Mouse (Mus musculus) megakaryocyte-erythroid progenitor cell, adult 5-6 weeks (primary cell): ENCODE data around the gene B3gnt2. TPM values are rescaled to one million over a fixed set of nuclear protein-coding genes. Genes with fewer than 3 reads are reported as not detected.
"Not testable (repeated sequence)": the region's sequence is repeated elsewhere in the genome, so short reads cannot be mapped to it uniquely, and the experiment has no call there.

ENCODE experiments used
- ATAC-seq: replicated peaks from 2 replicates; pipeline ENCODE4 v1.8.0; 2016; ENCODE audit warnings: mild to moderate bottlenecking, inconsistent platforms; ENCODE audit not compliant: severe bottlenecking, poor library complexity, low FRiP score, low TSS enrichment
- total RNA-seq, 2 experiments: library from RNA; stranded (forward) in 1 of 2; stranded (reverse) in 1 of 2; fragments of 200-1000, 215-1000 nt in 1 of 2; fragments of >200 nt in 1 of 2; fragmentation: Nextera tagmentation in 1 of 2; gene quantifications; 2 replicates each; pipeline ENCODE4 v1.2.3; 2014 to 2017

The B3gnt2 gene
- total RNA-seq, 2 experiments from 2014 or later: 21.1 to 24.3 TPM

DNA sequence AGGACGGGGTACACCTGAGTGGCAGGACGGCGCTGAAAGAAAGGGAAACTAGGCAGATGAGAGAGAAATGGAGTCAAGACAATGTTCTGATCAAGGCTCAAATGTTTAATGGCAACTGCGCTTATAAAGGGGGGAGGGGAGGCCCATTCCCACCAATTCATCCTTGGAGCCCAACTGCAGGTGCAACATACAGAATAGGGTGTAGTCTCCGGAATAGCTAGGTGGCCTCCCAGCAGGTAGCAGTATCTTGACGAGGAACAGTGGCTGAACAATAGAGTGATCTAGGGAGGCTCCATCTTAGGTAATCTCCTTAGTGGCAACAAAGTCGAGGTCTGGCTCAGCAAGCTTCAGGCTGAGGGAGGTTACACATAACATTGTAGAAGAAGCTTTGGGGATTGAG lies 113.4 kb downstream of the B3gnt2 start:
- ATAC-seq: no peak

DNA sequence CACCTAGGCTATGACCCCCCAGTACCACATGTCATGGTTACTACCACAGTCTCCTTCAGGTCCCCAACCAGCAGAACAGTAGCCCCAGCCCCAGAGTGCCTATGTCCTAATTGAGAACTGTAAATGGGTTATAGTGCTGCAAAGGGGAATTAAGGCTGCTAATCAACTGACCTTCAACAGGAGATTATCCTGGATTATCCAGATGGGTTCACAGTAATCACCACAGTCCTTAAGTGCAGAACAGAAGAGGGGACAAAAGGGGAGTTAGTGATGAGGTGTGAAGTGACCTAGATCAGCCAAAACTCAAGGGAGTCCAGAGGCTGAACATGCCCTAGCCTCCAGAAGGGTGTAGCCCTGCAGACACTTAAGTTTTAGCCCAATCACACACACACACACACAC lies 115.4 kb downstream of the B3gnt2 start:
- ATAC-seq: no peak

DNA sequence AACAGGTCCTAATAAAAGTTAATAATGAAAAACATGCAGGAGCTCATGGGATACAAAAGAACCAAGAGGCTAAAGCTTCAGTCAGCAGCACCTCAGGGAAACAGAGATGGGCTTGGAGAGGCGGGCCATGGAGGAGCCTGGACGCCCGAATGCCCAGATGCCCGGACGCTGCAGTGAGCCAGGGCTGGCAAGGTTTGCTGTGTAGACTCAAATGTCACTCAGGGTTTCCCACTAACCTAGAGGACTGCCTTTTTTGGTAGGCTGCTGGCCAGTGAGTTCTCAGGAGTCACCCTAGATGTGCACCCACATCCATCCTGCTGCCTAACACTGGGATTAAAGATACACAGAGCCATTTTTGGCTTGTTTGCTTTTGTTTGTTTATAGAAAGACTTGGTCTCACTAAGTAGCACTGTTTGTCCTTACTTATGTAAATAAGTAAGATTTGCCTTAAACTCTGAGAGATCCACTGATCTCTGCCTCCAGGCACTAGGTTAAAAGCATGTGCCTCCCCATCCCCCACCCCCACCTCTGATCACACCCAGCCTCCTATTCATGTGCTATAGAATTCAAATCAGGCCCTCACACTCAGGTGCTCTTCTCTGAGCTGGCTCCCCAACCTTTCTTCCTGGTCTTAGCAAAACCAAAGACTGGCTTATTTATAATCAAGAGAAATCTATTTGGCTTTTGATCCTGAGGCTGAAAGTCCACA lies 117.0 kb downstream of the B3gnt2 start:
- ATAC-seq: no peak

DNA sequence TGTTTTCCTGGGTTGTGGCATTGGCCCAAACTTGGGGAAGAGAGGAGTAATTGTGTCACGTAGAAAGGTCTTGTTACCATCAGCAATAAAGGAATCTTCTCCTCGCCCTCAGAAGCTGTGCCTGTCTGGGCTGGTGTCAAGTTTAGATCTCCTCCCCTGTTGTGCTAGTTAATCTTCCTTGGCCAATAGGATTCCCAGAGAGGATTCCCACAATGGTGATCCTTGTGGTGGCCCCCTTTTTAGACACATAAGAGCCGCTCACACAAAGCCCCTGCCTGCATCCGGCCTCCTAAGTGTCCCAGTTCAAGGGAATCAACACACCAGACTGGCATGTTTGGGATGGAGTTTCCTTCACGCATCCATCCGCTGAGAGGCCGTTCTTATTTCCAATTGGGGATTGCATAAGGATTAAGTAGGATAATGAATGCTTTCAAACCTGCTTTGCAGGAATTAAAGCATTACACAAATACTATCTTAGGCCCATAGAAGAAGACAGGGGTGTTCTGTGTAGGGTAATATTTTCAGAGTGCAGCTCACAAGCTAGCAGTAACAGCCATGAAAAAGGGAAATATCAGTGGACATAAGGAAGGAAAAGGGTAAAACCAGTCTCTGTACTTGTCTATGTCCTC lies 118.6 kb downstream of the B3gnt2 start:
- ATAC-seq: no peak

DNA sequence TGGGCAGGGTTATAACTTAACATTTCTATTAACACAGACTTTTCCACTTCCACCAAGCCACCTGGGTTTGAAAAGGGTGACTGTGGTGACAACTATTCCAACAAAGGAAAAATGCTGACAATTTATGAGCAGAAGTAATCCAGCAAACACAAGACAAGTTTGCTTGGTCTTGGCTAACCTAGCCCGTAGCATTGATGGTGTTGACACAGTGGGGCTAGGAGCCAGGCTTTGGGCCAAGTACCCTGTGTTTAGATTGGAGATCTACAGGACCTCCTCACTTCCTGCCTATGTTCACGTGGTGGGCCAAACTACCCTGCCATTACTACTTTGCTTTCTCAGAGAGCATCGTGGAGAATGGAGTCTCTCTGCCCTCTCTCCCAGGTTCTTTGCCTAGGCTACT lies 119.3 kb downstream of the B3gnt2 start:
- ATAC-seq: no peak

DNA sequence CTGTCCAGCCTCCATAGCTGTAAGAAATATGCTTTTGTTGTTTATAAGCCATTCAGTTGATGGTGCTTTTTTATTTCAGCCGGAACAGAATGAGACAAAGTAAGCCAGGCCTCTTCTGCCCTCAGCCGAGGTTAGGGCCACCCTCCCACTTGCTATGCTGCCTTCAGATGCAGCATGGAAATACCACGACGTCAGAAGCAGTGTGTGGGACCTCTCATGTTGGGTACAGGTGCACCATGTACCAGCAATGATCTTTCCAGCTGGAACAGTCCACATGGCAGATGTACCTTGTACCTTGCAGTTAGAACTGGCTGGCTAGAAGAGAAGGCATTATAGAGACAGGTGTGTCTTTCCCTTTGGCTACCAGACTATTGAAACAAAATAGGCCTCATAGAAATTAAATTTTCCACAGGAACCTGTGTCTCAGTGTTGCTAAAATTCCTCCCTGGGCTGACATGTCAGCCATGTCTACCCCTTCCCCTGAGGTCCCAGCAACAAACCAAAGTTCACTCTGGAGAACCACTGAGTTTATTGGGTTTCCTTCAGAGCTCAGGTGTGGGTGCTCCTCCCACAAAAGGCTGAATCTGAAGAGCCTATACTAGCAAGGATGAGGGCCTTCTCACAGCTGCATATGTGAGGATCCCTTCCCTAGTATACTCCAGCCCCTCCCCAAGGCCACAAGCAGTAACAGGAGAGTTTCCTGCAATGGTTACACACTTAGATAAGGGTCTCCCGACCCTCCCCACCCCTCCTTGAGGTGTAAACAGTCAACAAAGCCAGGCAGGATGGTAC lies 121.1 kb downstream of the B3gnt2 start:
- ATAC-seq: no peak

DNA sequence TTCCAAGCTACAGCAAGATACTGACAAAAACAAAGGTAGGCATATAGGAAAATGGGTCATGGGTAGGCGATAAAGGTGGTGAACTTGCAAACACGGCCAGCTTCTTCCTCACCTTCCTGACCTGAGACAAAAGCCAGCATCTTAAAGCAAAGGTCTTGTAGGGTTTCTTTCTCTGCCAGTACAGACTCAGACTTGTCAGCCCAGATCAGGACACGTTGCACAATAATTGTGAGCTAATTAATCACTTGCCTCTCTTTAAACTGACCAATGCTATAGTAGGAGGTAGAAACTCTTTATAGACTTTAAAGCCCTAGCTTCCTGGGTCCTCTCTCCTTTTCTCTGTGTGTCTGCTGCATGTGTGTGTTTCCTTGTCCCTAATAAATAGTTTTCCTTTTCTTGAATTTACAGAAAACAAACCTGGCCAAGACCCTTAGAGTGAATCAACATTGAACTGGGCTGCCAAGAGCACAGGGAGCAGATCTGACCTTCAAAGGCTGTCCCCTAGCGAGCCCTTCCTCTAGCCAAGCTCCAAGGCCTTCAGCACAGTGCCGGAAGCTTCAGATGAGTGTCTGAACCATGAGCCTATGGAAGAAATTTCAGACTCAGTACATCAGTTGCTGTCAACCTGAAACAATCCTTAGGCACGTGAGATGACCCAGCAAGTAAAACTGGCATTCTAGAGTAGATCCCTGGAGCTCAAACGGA lies 124.1 kb downstream of the B3gnt2 start:
- no peak for ATAC-seq

DNA sequence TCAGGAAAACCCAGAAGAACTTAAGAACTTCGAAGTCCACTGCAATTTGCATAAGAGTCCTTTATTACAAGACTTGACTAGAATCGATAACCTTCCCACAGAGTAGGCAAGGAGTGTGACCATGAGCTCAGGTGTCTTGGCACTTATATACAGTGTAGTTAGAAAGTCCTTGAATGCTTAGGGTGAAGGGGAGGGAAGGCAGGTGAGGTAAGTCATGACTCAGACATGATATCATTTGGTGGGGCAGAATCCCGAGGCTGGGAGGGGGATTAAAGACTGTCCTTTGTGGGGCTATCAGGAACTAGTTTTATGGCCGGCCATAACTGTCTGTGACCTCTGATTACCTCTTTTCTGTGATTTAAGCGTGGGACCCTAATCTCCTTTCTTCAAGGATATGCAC lies 125.6 kb downstream of the B3gnt2 start:
- ATAC-seq: not testable (repeated sequence)

DNA sequence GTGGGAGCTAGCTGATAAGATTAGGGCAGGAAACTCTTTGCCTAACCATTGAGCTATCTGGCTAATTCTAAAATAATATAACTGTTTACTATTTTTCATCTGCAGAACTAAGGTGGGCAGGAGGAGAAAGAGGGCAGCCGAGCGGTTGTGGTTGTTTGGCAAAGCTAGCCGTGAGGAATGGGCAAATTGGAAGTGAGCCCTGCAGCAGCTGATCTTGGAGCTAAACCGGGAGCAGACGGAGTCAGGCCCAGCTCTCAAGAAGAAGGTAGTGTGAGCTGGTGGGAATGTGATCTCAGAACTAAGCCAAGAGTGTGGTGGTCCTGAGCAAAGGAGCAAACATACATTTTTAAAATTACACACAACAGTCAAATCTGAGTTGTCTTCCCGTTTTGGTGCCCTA lies 126.8 kb downstream of the B3gnt2 start:
- no peak for ATAC-seq

DNA sequence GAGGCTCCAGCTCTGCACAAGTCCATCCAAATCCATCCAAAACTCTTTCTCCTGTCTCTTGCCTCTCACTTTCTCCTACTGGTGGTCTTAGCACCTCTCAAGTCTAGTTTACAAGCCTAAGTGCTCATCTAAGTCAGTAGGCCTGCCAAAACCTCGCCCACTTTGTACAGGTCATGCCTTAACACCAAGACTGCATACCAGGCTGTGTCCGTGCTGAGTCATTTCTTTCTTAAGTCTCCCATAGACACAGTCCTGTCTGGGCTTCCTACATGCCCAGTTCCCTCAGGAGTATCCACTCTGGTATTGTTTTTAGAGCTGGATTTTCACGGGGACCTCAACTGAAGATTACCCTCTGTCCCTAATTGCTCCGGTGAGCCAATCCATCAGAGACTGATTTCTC lies 127.9 kb downstream of the B3gnt2 start:
- ATAC-seq: no peak

DNA sequence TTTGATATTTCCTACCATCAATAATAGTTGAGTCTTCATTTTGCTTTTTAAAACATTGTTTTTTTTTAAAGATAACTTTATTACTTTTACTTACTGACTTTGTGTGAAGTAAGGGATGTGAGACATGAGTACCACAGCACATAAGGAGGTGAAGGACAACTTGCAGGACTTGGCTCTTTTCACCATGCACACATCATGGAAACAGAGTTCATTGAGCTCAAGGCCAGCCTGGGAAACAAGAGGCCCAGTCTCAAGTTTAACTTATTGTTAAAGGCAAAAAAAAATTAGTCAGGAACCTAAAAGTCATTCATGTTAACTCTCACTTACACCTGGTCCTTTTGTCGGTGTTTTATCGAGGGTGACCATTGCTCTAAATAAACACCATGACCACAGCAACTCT lies 137.7 kb downstream of the B3gnt2 start:
- no peak for ATAC-seq

DNA sequence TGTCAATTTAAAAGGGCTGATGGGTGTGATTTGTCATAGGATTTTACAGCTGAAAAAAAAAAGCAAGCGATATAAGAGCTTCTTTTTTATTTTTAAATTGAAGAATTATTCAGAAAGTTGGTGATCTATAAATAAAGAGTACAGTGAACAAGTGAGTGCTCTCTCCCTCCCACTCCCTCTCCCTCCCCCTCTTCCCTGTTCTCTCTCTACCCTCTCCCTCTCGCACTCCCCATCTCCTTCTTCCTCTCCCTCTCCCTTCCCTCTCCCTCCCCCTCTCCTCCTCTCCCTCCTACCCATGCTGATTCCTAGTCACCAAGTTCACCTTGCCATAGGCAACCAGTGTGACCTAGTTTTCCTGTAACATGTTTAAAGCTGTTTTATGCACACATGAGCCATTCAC lies 140.7 kb downstream of the B3gnt2 start:
- no peak for ATAC-seq

DNA sequence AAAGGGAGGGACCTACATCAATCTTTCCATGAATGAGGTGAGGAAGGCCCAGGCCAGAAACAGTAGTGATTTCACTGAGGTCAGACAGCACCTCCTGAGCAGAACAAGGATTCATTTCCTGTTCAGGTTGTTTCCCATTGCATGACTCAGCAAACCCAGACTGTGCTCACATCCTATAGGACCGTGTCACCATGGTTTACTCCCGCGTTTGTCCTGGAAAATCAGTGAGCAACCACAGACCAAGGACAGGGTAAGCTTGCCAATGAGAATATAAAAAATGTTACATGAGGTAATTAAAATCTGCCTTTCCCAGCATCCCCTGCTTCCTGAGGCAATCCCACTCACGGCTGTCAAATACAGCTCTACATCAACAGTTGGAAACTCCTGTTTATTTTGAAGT lies 141.2 kb downstream of the B3gnt2 start:
- no peak for ATAC-seq

DNA sequence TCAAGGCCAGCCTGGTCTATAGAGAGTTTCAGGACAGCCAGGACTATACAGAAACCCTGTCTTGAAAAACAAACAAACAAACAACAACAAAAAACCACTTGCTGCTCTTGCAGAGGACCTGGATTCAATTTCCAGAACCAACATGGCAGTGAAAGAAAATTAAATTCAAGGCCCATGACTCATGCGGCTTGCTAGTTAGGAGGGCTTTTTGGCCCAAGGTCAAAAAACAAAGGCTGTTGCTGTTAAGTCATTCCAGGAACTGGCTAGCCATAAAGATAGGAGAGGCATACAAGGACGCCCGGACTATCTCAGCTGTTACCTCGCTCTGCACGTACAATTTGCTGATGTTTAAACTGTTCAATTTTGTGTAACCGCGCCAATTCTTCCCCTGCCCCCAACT lies 142.7 kb downstream of the B3gnt2 start:
- ATAC-seq: no peak

DNA sequence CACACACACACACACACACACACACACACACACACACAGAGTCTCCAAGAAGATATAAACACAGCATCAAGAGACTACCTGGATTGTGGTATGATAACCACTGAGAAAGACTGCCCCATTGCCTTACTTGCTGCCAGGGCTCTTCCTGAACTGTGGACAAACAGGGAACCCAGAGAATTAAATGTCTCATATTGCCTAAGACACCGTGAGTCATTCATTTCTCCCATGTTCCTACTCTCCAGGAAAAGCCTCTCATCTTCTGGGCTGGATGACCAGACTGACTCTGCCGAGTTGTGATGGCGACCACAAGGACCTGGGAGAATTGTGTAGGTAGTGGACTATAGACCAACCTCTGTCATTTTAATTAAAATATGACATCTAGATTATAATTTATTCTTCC lies 149.4 kb downstream of the B3gnt2 start:
- no peak for ATAC-seq

DNA sequence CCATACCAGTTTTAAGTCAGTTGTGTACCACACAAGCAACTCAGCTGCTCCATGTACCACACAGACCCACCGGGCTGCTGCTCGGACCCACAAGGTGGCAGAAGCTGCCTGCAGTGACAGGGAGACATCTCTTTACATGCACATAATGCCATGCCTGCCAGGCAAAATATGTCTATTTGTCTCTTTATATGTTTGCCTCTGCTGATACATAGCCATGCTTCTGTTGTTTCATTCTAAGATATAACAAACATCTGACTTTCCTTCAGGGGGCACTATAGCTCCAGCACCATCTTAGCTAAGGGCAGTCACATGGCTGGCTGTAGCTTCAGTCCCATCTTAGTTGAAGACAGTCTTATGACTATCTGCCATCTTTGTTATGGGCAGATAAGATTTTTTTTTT lies 150.2 kb downstream of the B3gnt2 start:
- ATAC-seq: peak; percentile 96
